Mouse (Mus musculus): ENCODE results near the gene Nfkbid. TPM values are rescaled to one million over a fixed set of nuclear protein-coding genes. Genes with fewer than 3 reads are reported as not detected.

Nfkbid gene
- total and polyA plus RNA-seq, 2 experiments from 2014 or later, result 2.2 to 2.8 TPM

- no peak for ATAC-seq (ENCODE audit: low FRiP score)
- 86% methylated on average over 4 of the region's 4 CpGs for WGBS
Measured at GRCm38 (mm10) chr7:30393631-30394030, 27.9 kb upstream of the Nfkbid start.

GRCm38 (mm10) chr7:30394379-30394778, 27.2 kb upstream of the Nfkbid start:
- no peak overlapping the region for H3K4me2 ChIP-seq (ENCODE audit: low read depth, low read length, poor library complexity, severe bottlenecking)
- TF ChIP-seq CTCF (IDR thresholded peaks at IDR 0.05), result no peak
- DNase-seq (ENCODE audit: low spot score), result no peak
- ATAC-seq (ENCODE audit: low FRiP score), result peak; percentile 34; the same call in 1 of the 2 replicates
- no peaks in the 10 kb centered on the region for H3K9me3 ChIP-seq (ENCODE audit: low read length)
- no peaks in the 10 kb centered on the region for H3K4me1 ChIP-seq (ENCODE audit: insufficient read depth, low read length)
- no peaks in the 10 kb centered on the region for H3K36me3 ChIP-seq (ENCODE audit: insufficient read depth, low read length)
- no peak overlapping the region for H3K4me3 ChIP-seq (ENCODE audit: low read depth, low read length)
- 61% methylated on average over 7 of the region's 11 CpGs for WGBS
- no peak overlapping the region for H3K27ac ChIP-seq (ENCODE audit: low read depth, low read length)
- H3K9ac ChIP-seq (replicated peaks; ENCODE audit: low read length, poor library complexity, severe bottlenecking), result no peak overlapping the region
- H3K27me3 ChIP-seq (ENCODE audit: insufficient read depth, low read length), result no peaks in the 10 kb centered on the region

More at GRCm38 (mm10) chr7:30393631-30394030, 27.9 kb upstream of the Nfkbid start:
- no peaks in the 10 kb centered on the region for H3K36me3 ChIP-seq (ENCODE audit: insufficient read depth, low read length)
- no peak overlapping the region for H3K9ac ChIP-seq (replicated peaks; ENCODE audit: low read length, poor library complexity, severe bottlenecking)
- no peak for DNase-seq (ENCODE audit: low spot score)
- no peaks in the 10 kb centered on the region for H3K4me1 ChIP-seq (ENCODE audit: insufficient read depth, low read length)
- H3K4me2 ChIP-seq (ENCODE audit: low read depth, low read length, poor library complexity, severe bottlenecking), result no peak overlapping the region
- TF ChIP-seq CTCF (IDR thresholded peaks at IDR 0.05), result no peak
- no peak overlapping the region for H3K4me3 ChIP-seq (ENCODE audit: low read depth, low read length)
- no peaks in the 10 kb centered on the region for H3K27me3 ChIP-seq (ENCODE audit: insufficient read depth, low read length)
- H3K9me3 ChIP-seq (ENCODE audit: low read length), result no peaks in the 10 kb centered on the region
- H3K27ac ChIP-seq (ENCODE audit: low read depth, low read length), result no peak overlapping the region

GRCm38 (mm10) chr7:30394871-30395270, 26.7 kb upstream of the Nfkbid start:
- H3K27ac ChIP-seq (ENCODE audit: low read depth, low read length), result no peak overlapping the region
- ATAC-seq (ENCODE audit: low FRiP score), result no peak
- H3K4me3 ChIP-seq (ENCODE audit: low read depth, low read length), result no peak overlapping the region
- 36% methylated on average over 2 of the region's 2 CpGs for WGBS
- peak; percentile 44 for TF ChIP-seq CTCF (IDR thresholded peaks at IDR 0.05)
- H3K4me2 ChIP-seq (ENCODE audit: low read depth, low read length, poor library complexity, severe bottlenecking), result no peak overlapping the region
- no peaks in the 10 kb centered on the region for H3K27me3 ChIP-seq (ENCODE audit: insufficient read depth, low read length)
- no peaks in the 10 kb centered on the region for H3K4me1 ChIP-seq (ENCODE audit: insufficient read depth, low read length)
- no peaks in the 10 kb centered on the region for H3K9me3 ChIP-seq (ENCODE audit: low read length)
- no peak overlapping the region for H3K9ac ChIP-seq (replicated peaks; ENCODE audit: low read length, poor library complexity, severe bottlenecking)
- H3K36me3 ChIP-seq (ENCODE audit: insufficient read depth, low read length), result no peaks in the 10 kb centered on the region
- DNase-seq (ENCODE audit: low spot score), result no peak

GRCm38 (mm10) chr7:30399671-30400070, 21.9 kb upstream of the Nfkbid start:
- peak; percentile 44 for DNase-seq (ENCODE audit: low spot score)
- Histone ChIP-seq H3K4me2 (ENCODE audit: low read depth, low read length, poor library complexity, severe bottlenecking) (no peak overlapping the region), H3K4me1 (ENCODE audit: insufficient read depth, low read length) (no peaks in the 10 kb centered on the region), H3K4me3 (ENCODE audit: low read depth, low read length) (no peak overlapping the region), H3K27ac (ENCODE audit: low read depth, low read length) (no peak overlapping the region), H3K9me3 (ENCODE audit: low read length) (no peaks in the 10 kb centered on the region), H3K9ac (replicated peaks; ENCODE audit: low read length, poor library complexity, severe bottlenecking) (no peak overlapping the region), H3K27me3 (ENCODE audit: insufficient read depth, low read length) (no peaks in the 10 kb centered on the region), H3K36me3 (ENCODE audit: insufficient read depth, low read length) (no peaks in the 10 kb centered on the region)
- no peak for ATAC-seq (ENCODE audit: low FRiP score)
- TF ChIP-seq CTCF (IDR thresholded peaks at IDR 0.05), result no peak
- WGBS, result 36% methylated on average over 7 of the region's 7 CpGs

GRCm38 (mm10) chr7:30402343-30402742, 19.2 kb upstream of the Nfkbid start:
- no peaks in the 10 kb centered on the region for H3K9me3 ChIP-seq (ENCODE audit: low read length)
- ATAC-seq (ENCODE audit: low FRiP score), result no peak
- no peaks in the 10 kb centered on the region for H3K27me3 ChIP-seq (ENCODE audit: insufficient read depth, low read length)
- no peak overlapping the region for H3K4me3 ChIP-seq (ENCODE audit: low read depth, low read length)
- DNase-seq (ENCODE audit: low spot score), result no peak
- no peak overlapping the region for H3K27ac ChIP-seq (ENCODE audit: low read depth, low read length)
- WGBS, result 76% methylated on average over 4 of the region's 4 CpGs
- H3K36me3 ChIP-seq (ENCODE audit: insufficient read depth, low read length), result no peaks in the 10 kb centered on the region
- no peak for TF ChIP-seq CTCF (IDR thresholded peaks at IDR 0.05)
- no peak overlapping the region for H3K9ac ChIP-seq (replicated peaks; ENCODE audit: low read length, poor library complexity, severe bottlenecking)
- H3K4me2 ChIP-seq (ENCODE audit: low read depth, low read length, poor library complexity, severe bottlenecking), result no peak overlapping the region
- H3K4me1 ChIP-seq (ENCODE audit: insufficient read depth, low read length), result no peaks in the 10 kb centered on the region

GRCm38 (mm10) chr7:30408639-30409038, 12.9 kb upstream of the Nfkbid start:
- DNase-seq (ENCODE audit: low spot score) (no peak), ATAC-seq (ENCODE audit: low FRiP score) (no peak)
- Histone ChIP-seq H3K4me1 (ENCODE audit: insufficient read depth, low read length) (no peaks in the 10 kb centered on the region), H3K9ac (replicated peaks; ENCODE audit: low read length, poor library complexity, severe bottlenecking) (no peak overlapping the region), H3K27ac (ENCODE audit: low read depth, low read length) (no peak overlapping the region), H3K27me3 (ENCODE audit: insufficient read depth, low read length) (0 out of 2 replicates have a peak, but pooled peaks cover 3% of the 10 kb centered on the region), H3K36me3 (ENCODE audit: insufficient read depth, low read length) (no peaks in the 10 kb centered on the region), H3K4me2 (ENCODE audit: low read depth, low read length, poor library complexity, severe bottlenecking) (no peak overlapping the region), H3K9me3 (ENCODE audit: low read length) (no peaks in the 10 kb centered on the region), H3K4me3 (ENCODE audit: low read depth, low read length) (no peak overlapping the region)
- WGBS, result 86% methylated on average over 3 of the region's 3 CpGs
- TF ChIP-seq CTCF (IDR thresholded peaks at IDR 0.05), result no peak

Data from midbrain, postnatal 0 days (tissue).